Mouse (Mus musculus) hindbrain, embryonic 11.5 days (tissue): ENCODE measurements at regions not wholly inside any gene's neighbourhood (a gene's known extent, or its start where the extent isn't known, plus 50 kb on each side); places are given as distances from the start of the nearest gene placed in this dataset.
A peak's percentile ranks its signal among the peaks of the same experiment; 100 is the strongest.

Experiments used
- ATAC-seq: fragments of 200-750 bp; cut with Nextera tagmentation; 2 replicates; pipeline ENCODE4 v1.8.0; 2017; ENCODE audit warnings: mild to moderate bottlenecking, moderate TSS enrichment, moderate library complexity; ENCODE audit not compliant: low FRiP score
- DNase-seq: peaks from one replicate; pipeline ENCODE4 v3.0.0-alpha.2; 2015; ENCODE audit warnings: low spot score
- H3K27ac ChIP-seq: fragments of 300-500 bp; sonication (generic); 2 replicates; pipeline ENCODE4 v1.5.1; 2014; ENCODE audit warnings: mild to moderate bottlenecking, low read depth, low read length
- H3K27me3 ChIP-seq: fragments of 300-500 bp; sonication (generic); 2 replicates; pipeline ENCODE4 v1.6.1; 2014; ENCODE audit warnings: mild to moderate bottlenecking, low read length, moderate library complexity, mixed read lengths; ENCODE audit not compliant: control insufficient read depth, insufficient read depth
- H3K36me3 ChIP-seq: fragments of 300-500 bp; sonication (generic); 2 replicates; pipeline ENCODE4 v1.6.1; 2014; ENCODE audit warnings: mild to moderate bottlenecking, low read length, moderate library complexity, mixed read lengths; ENCODE audit not compliant: control insufficient read depth, insufficient read depth
- H3K4me1 ChIP-seq: fragments of 300-500 bp; sonication (generic); replicated peaks from 2 replicates; pipeline ENCODE4 v1.6.1; 2014; ENCODE audit warnings: low read length, mixed read lengths; ENCODE audit not compliant: control insufficient read depth, insufficient read depth
- H3K4me2 ChIP-seq: fragments of 300-500 bp; sonication (generic); replicated peaks from 2 replicates; pipeline ENCODE4 v1.6.1; 2014; ENCODE audit warnings: mild to moderate bottlenecking, low read depth, low read length
- H3K4me3 ChIP-seq: fragments of 300-500 bp; sonication (generic); 2 replicates; pipeline ENCODE4 v1.5.1; 2014; ENCODE audit warnings: low read depth, low read length
- H3K9ac ChIP-seq: fragments of 300-500 bp; sonication (generic); 2 replicates; pipeline ENCODE4 v1.6.1; 2014; ENCODE audit warnings: low read depth, low read length
- H3K9me3 ChIP-seq: fragments of 300-500 bp; sonication (generic); 2 replicates; pipeline ENCODE4 v1.6.1; 2016; ENCODE audit warnings: low read length; ENCODE audit not compliant: control insufficient read depth
- WGBS: fragments of 180-500 bp; shearing (Covaris S2); extraction: QIAGEN DNeasy Blood & Tissue Kit; methylation state at CpG from one replicate; pipeline ENCODE4 v1.1.7; 2014; 5-methylcytosine and 5-hydroxymethylcytosine counted together

- H3K27ac ChIP-seq, result no peak overlapping the region
- no peaks in the 10 kb centered on the region for H3K9me3 ChIP-seq
- no peak for DNase-seq
- ATAC-seq, result no peak
- no peak overlapping the region for H3K4me3 ChIP-seq
- 80% methylated on average over 5 of the region's 5 CpGs for WGBS
- H3K4me1 ChIP-seq, result no peaks in the 10 kb centered on the region
- no peaks in the 10 kb centered on the region for H3K36me3 ChIP-seq
- no peak overlapping the region for H3K9ac ChIP-seq
- H3K27me3 ChIP-seq, result no peaks in the 10 kb centered on the region
- H3K4me2 ChIP-seq, result no peak overlapping the region
Observed at GRCm38 (mm10) chr8:35927408-35927871, 161.8 kb downstream of the Gm19410 start.

- Histone ChIP-seq H3K36me3 (no peaks in the 10 kb centered on the region), H3K4me2 (no peak overlapping the region), H3K4me3 (no peak overlapping the region), H3K27me3 (no peaks in the 10 kb centered on the region), H3K27ac (no peak overlapping the region), H3K9ac (no peak overlapping the region), H3K9me3 (no peaks in the 10 kb centered on the region), H3K4me1 (no peaks in the 10 kb centered on the region)
- ATAC-seq (no peak), DNase-seq (no peak)
- 58% methylated on average over 4 of the region's 4 CpGs for WGBS
Observed at GRCm38 (mm10) chr8:35930291-35930690, 164.7 kb downstream of the Gm19410 start.

GRCm38 (mm10) chr8:35933186-35934114 is 167.9 kb downstream of the Gm19410 start:
- peak; percentile 39 for DNase-seq
- H3K36me3 ChIP-seq, result no peaks in the 10 kb centered on the region
- peak; percentile 90 for ATAC-seq
- H3K27me3 ChIP-seq, result no peaks in the 10 kb centered on the region
- 54% methylated on average over 13 of the region's 13 CpGs for WGBS
- H3K4me1 ChIP-seq, result no peaks in the 10 kb centered on the region
- no peaks in the 10 kb centered on the region for H3K9me3 ChIP-seq
- no peak overlapping the region for H3K4me2 ChIP-seq
- H3K9ac ChIP-seq, result no peak overlapping the region
- no peak overlapping the region for H3K4me3 ChIP-seq
- no peak overlapping the region; the same call in 1 of the 2 replicates for H3K27ac ChIP-seq

GRCm38 (mm10) chr8:35934115-35934607 is 168.6 kb downstream of the Gm19410 start:
- Histone ChIP-seq H3K36me3 (no peaks in the 10 kb centered on the region), H3K27me3 (no peaks in the 10 kb centered on the region), H3K9me3 (no peaks in the 10 kb centered on the region), H3K9ac (no peak overlapping the region), H3K27ac (no peak overlapping the region), H3K4me2 (no peak overlapping the region), H3K4me3 (no peak overlapping the region), H3K4me1 (no peaks in the 10 kb centered on the region)
- ATAC-seq, result peak; percentile 34
- DNase-seq, result no peak
- 76% methylated on average over 7 of the region's 7 CpGs for WGBS

GRCm38 (mm10) chr8:35935034-35935433 is 169.4 kb downstream of the Gm19410 start:
- DNase-seq (no peak), ATAC-seq (no peak)
- Histone ChIP-seq H3K9ac (no peak overlapping the region), H3K4me2 (no peak overlapping the region), H3K4me3 (no peak overlapping the region), H3K27me3 (no peaks in the 10 kb centered on the region), H3K4me1 (no peaks in the 10 kb centered on the region), H3K27ac (no peak overlapping the region), H3K36me3 (no peaks in the 10 kb centered on the region), H3K9me3 (no peaks in the 10 kb centered on the region)
- WGBS, result 96% methylated on average over 1 of the region's 1 CpGs

- Histone ChIP-seq H3K4me2 (no peak overlapping the region), H3K4me1 (no peaks in the 10 kb centered on the region), H3K27me3 (no peaks in the 10 kb centered on the region), H3K9ac (no peak overlapping the region), H3K27ac (no peak overlapping the region), H3K36me3 (no peaks in the 10 kb centered on the region), H3K9me3 (no peaks in the 10 kb centered on the region), H3K4me3 (no peak overlapping the region)
- no peak for ATAC-seq
- WGBS, result 93% methylated on average over 9 of the region's 9 CpGs
- no peak for DNase-seq
Observed at GRCm38 (mm10) chr8:35939199-35939598, 173.6 kb downstream of the Gm19410 start.

GRCm38 (mm10) chr8:35942515-35942914 is 176.9 kb downstream of the Gm19410 start:
- Histone ChIP-seq H3K27me3 (no peaks in the 10 kb centered on the region), H3K9ac (no peak overlapping the region), H3K4me3 (no peak overlapping the region), H3K9me3 (no peaks in the 10 kb centered on the region), H3K4me2 (no peak overlapping the region), H3K4me1 (no peaks in the 10 kb centered on the region), H3K27ac (no peak overlapping the region), H3K36me3 (no peaks in the 10 kb centered on the region)
- DNase-seq (no peak), ATAC-seq (no peak)
- WGBS, result 98% methylated on average over 6 of the region's 6 CpGs

- Histone ChIP-seq H3K9me3 (no peaks in the 10 kb centered on the region), H3K4me2 (no peak overlapping the region), H3K27ac (no peak overlapping the region), H3K4me3 (no peak overlapping the region), H3K36me3 (no peaks in the 10 kb centered on the region), H3K27me3 (no peaks in the 10 kb centered on the region), H3K9ac (no peak overlapping the region), H3K4me1 (no peaks in the 10 kb centered on the region)
- ATAC-seq, result no peak
- DNase-seq, result no peak
- WGBS, result 87% methylated on average over 3 of the region's 3 CpGs
Observed at GRCm38 (mm10) chr8:35943686-35944085, 178.1 kb downstream of the Gm19410 start.

- H3K27ac ChIP-seq, result no peak overlapping the region
- no peaks in the 10 kb centered on the region for H3K9me3 ChIP-seq
- H3K27me3 ChIP-seq, result no peaks in the 10 kb centered on the region
- H3K4me2 ChIP-seq, result no peak overlapping the region
- ATAC-seq (no peak), DNase-seq (no peak)
- no peaks in the 10 kb centered on the region for H3K36me3 ChIP-seq
- no peaks in the 10 kb centered on the region for H3K4me1 ChIP-seq
- H3K4me3 ChIP-seq, result no peak overlapping the region
- no peak overlapping the region for H3K9ac ChIP-seq
- WGBS, result 81% methylated on average over 4 of the region's 4 CpGs
Observed at GRCm38 (mm10) chr8:35944461-35944860, 178.9 kb downstream of the Gm19410 start.
